Mouse (Mus musculus): ENCODE measurements around the gene Son. TPM values are rescaled to one million over a fixed set of nuclear protein-coding genes. Genes with fewer than 3 reads are reported as not detected.

The Son gene
- total RNA-seq, 2 experiments from 2014 or later, result 252 to 257 TPM

Other genes with a start within 250 kb of the Son start
- 1 to 10 TPM; 7.0 to 7.8 TPM for gene Il10rb, start 241.3 kb upstream of the Son start, total RNA-seq (2021)
- gene Ifnar1, start 162.3 kb upstream of the Son start, total RNA-seq (2021), result 10 to 100 TPM; 83.8 to 92.7 TPM
- 10 to 100 TPM; 88.8 to 89.4 TPM for gene Ifngr2, start 100.4 kb upstream of the Son start, total RNA-seq (2021)
- 10 to 100 TPM; 76.3 to 77.4 TPM for gene Tmem50b, start 49.7 kb upstream of the Son start, total RNA-seq (2021)
- 1 to 10 TPM; 1.8 to 2.8 TPM for gene Dnajc28, start 28.5 kb upstream of the Son start, total RNA-seq (2021)
- 10 to 100 TPM; 58.8 to 60.1 TPM for gene Gart, start 554 bp upstream of the Son start, total RNA-seq (2021)
- gene Donson, start 41.3 kb downstream of the Son start, total RNA-seq (2021), result 10 to 100 TPM; 32.8 to 37.1 TPM
- 10 to 100 TPM; 94.0 to 95.0 TPM for gene Cryzl1, start 81.5 kb downstream of the Son start, total RNA-seq (2021)
- gene Itsn1, start 81.8 kb downstream of the Son start, total RNA-seq (2021), result 100 to 1,000 TPM; 200 to 212 TPM

Data from left cerebral cortex, postnatal 4 days (tissue).